ENCODE assay signal across 13 mouse cellular contexts in the genomic region with DNA sequence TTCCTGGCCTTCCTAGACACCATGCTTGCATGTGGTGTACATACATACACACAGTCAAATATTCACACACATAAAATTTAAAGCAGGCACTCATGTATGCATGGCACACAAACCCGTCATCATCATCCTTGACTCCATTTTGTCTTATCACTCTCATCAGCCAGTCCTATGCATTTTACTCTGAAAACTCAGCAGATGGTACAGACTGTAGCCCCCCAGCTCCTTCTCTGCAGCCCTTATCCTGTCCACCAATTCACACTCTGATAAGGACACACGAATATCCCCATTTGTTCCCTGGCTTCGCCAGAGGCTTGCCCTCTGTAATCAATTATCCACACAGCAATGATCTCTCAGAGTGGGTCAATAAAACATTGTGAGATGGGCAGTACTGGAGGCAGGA.
"Had no signal": no experiment of that assay in that cellular context is flagged by ENCODE, and none has a peak within 500 bp of the region (broad histone marks: within the 10 kb centered on the region; RNA-seq: fewer than 3 reads in every experiment).

No protein-coding gene starts in this region.

- ATAC-seq: intestine, embryonic 15.5 days; lung, postnatal 0 days; midbrain, embryonic 16.5 days had no signal

- H3K27me3 ChIP-seq: intestine, embryonic 15.5 days; limb, embryonic 12.5 days had no signal

- H3K9me3 ChIP-seq: intestine, embryonic 15.5 days; limb, embryonic 12.5 days; midbrain, embryonic 10.5 days had no signal

- H3K4me3 ChIP-seq: intestine, embryonic 15.5 days; limb, embryonic 12.5 days; midbrain, embryonic 10.5 days had no signal

- H3K4me2 ChIP-seq: intestine, embryonic 15.5 days; limb, embryonic 12.5 days had no signal

- H3K9ac ChIP-seq: intestine, embryonic 15.5 days; limb, embryonic 12.5 days had no signal

- H3K27ac ChIP-seq: intestine, embryonic 15.5 days; limb, embryonic 12.5 days; midbrain, embryonic 10.5 days had no signal

- DNase-seq: kidney, adult 18-20 months; kidney, postnatal 25 days; lung, adult 18-20 months; lung, postnatal 36 days; right cerebral cortex, postnatal 4 days; spleen, adult 18-20 months; thymus, adult 18-20 months; thymus, postnatal 14 days had no signal
